Mouse (Mus musculus) testis, adult 2 months (tissue): ENCODE measurements around the gene Slc24a3.

Experiments used
- CTCF ChIP-seq: fragments of 200-500 bp; IDR thresholded peaks from 2 replicates; pipeline ENCODE4 v1.5.1; 2012; ENCODE audit warnings: low read depth, mild to moderate bottlenecking, inconsistent platforms, low read length, moderate library complexity; ENCODE audit not compliant: control insufficient read depth, insufficient read depth, insufficient replicate concordance
- POLR2A ChIP-seq: fragments of 200-500 bp; IDR thresholded peaks from 2 replicates; pipeline ENCODE4 v1.6.1; 2012; ENCODE audit warnings: low read depth, mild to moderate bottlenecking, inconsistent platforms, low read length, moderate library complexity; ENCODE audit not compliant: control insufficient read depth

GRCm38 (mm10) chr2:145684891-145685290 is 517.3 kb downstream of the Slc24a3 start:
- no peak for TF ChIP-seq CTCF
- no peak for TF ChIP-seq POLR2A
